Mouse (Mus musculus) E14TG2a.4 (cell line): Measurements from ENCODE around the gene Dicer1.

Experiments used
- CTCF ChIP-seq: conservative IDR thresholded peaks from 2 replicates; pipeline ENCODE4 v1.5.1; 2014; ENCODE audit warnings: low read length
- POU5F1 ChIP-seq: IDR thresholded peaks from 2 replicates; pipeline ENCODE4 v1.6.1; 2014; ENCODE audit warnings: low read length, borderline replicate concordance

- TF ChIP-seq CTCF (no peak), POU5F1 (no peak)
Measured at GRCm38 (mm10) chr12:104692864-104693263, 58.9 kb downstream of the Dicer1 start.
